Mouse (Mus musculus): Measurements from ENCODE around the gene Gm10487.
"Not testable (repeated sequence)": the region's sequence is repeated elsewhere in the genome, so short reads cannot be mapped to it uniquely, and the experiment has no call there.

Gm10487 gene

DNA sequence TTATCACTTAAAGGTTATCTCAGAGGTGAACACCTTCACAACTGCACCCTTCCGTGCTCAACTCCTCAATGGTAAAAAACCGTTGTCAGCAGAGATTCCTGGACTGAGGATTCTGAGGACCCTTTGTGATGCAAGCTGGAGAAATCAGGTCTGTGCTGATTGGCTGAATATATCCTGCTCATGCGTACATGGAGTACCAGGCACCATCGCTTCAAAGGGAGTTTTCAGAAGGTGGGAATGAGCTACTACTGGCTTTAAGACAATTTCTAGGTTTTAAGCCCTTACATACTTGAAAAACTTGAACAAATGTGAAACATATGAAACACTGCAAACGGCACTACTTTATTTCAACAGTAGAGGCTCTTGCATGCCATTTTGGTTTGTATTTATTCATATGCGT lies at the start of gene Gm10487:
Gm10487 (minus strand) TSS at position 101 of the 400 bp plus-strand sequence.
- not testable (repeated sequence) for DNase-seq
